Mouse (Mus musculus) cortical plate, adult 2 months (tissue): ENCODE results near the gene Muc1. TPM values are rescaled to one million over a fixed set of nuclear protein-coding genes. Genes with fewer than 3 reads are reported as not detected.

Source experiments
- H3K27ac ChIP-seq: fragments of 200-500 bp; 2 replicates; pipeline ENCODE4 v1.5.1; 2012; ENCODE audit warnings: low read length, control low read depth, inconsistent platforms; ENCODE audit not compliant: insufficient read depth
- H3K4me1 ChIP-seq: fragments of 200-500 bp; 2 replicates; pipeline ENCODE4 v1.6.1; 2011; ENCODE audit warnings: low read length; ENCODE audit not compliant: control insufficient read depth, insufficient read depth
- H3K4me3 ChIP-seq: fragments of 200-500 bp; 2 replicates; pipeline ENCODE4 v1.5.1; 2011; ENCODE audit warnings: mild to moderate bottlenecking, low read length, control low read depth; ENCODE audit not compliant: insufficient read depth
- CTCF ChIP-seq: fragments of 200-500 bp; IDR thresholded peaks from 2 replicates; pipeline ENCODE4 v1.5.1; 2011; ENCODE audit warnings: mild to moderate bottlenecking, control low read depth, low read length; ENCODE audit not compliant: insufficient read depth; ENCODE audit errors: extremely low read depth
- POLR2A ChIP-seq: fragments of 200-500 bp; IDR thresholded peaks from 2 replicates; pipeline ENCODE4 v1.6.1; 2011; ENCODE audit warnings: mild to moderate bottlenecking, low read length, control low read depth; ENCODE audit not compliant: insufficient read depth; ENCODE audit errors: extremely low read depth
- polyA plus RNA-seq: library from polyadenylated mRNA; depleted of rRNA; stranded (reverse); fragments of >200 nt; gene quantifications from 2 replicates; pipeline ENCODE4 v1.2.3, GENCODE M21; 2012

Gene Muc1
- polyA plus RNA-seq, 1 experiment = 0.88 TPM

GRCm38 (mm10) chr3:89224796-89225195, 4.1 kb upstream of the Muc1 start:
- Histone ChIP-seq H3K27ac (peak overlapping the region; percentile 24; the same call in 1 of the 2 replicates), H3K4me1 (peaks cover 1% of the 10 kb centered on the region; the same call in 1 of the 2 replicates), H3K4me3 (peak overlapping the region; percentile 16)
- no peak for TF ChIP-seq POLR2A
- TF ChIP-seq CTCF = no peak

GRCm38 (mm10) chr3:89225321-89225815, 3.5 kb upstream of the Muc1 start:
- H3K4me3 ChIP-seq = peak overlapping the region; percentile 16
- TF ChIP-seq CTCF (no peak), POLR2A (no peak)
- H3K27ac ChIP-seq = peak overlapping the region; percentile 24; the same call in 1 of the 2 replicates
- peaks cover 1% of the 10 kb centered on the region; the same call in 1 of the 2 replicates for H3K4me1 ChIP-seq

GRCm38 (mm10) chr3:89225918-89226317, 2.9 kb upstream of the Muc1 start:
- TF ChIP-seq CTCF (no peak), POLR2A (0 out of 2 replicates have a peak, but pooled peaks have one; percentile 27)
- H3K4me3 ChIP-seq = peak overlapping the region; percentile 16
- H3K27ac ChIP-seq = peak overlapping the region; percentile 84
- H3K4me1 ChIP-seq = peaks cover 1% of the 10 kb centered on the region; the same call in 1 of the 2 replicates

- Histone ChIP-seq H3K4me3 (peak overlapping the region; percentile 16), H3K27ac (peak overlapping the region; percentile 84), H3K4me1 (peaks cover 1% of the 10 kb centered on the region; the same call in 1 of the 2 replicates)
- no peak for TF ChIP-seq POLR2A
- TF ChIP-seq CTCF = no peak
Observed at GRCm38 (mm10) chr3:89226361-89226760, 2.5 kb upstream of the Muc1 start.

GRCm38 (mm10) chr3:89226900-89227299, 2.0 kb upstream of the Muc1 start, which contains the start of gene Mtx1:
Mtx1 (minus strand) TSS chr3:89227088.
- TF ChIP-seq CTCF (no peak), POLR2A (no peak)
- Histone ChIP-seq H3K4me3 (peak within 1 kb of the TSS; percentile 16), H3K27ac (peak within 1 kb of the TSS; percentile 84), H3K4me1 (peaks cover 1% of the 10 kb centered on the region; the same call in 1 of the 2 replicates)

- TF ChIP-seq CTCF (no peak), POLR2A (peak; percentile 80)
- Histone ChIP-seq H3K4me1 (peaks cover 1% of the 10 kb centered on the region; the same call in 1 of the 2 replicates), H3K4me3 (peak overlapping the region; percentile 16), H3K27ac (peak overlapping the region; percentile 11; the same call in 1 of the 2 replicates)
Observed at GRCm38 (mm10) chr3:89227307-89228179, 1.3 kb upstream of the Muc1 start.

GRCm38 (mm10) chr3:89228180-89228549, 692 bp upstream of the Muc1 start:
- H3K27ac ChIP-seq = no peak overlapping the region
- peak; percentile 81 for TF ChIP-seq CTCF
- no peak for TF ChIP-seq POLR2A
- peak overlapping the region; percentile 13 for H3K4me3 ChIP-seq
- H3K4me1 ChIP-seq = peaks cover 1% of the 10 kb centered on the region; the same call in 1 of the 2 replicates

- no peak overlapping the region for H3K27ac ChIP-seq
- H3K4me1 ChIP-seq = no peaks in the 10 kb centered on the region
- TF ChIP-seq CTCF (no peak), POLR2A (no peak)
- H3K4me3 ChIP-seq = no peak overlapping the region
Observed at GRCm38 (mm10) chr3:89229276-89229675, 419 bp downstream of the Muc1 start.

- no peaks in the 10 kb centered on the region for H3K4me1 ChIP-seq
- H3K4me3 ChIP-seq = no peak overlapping the region
- H3K27ac ChIP-seq = no peak overlapping the region
- TF ChIP-seq CTCF (no peak), POLR2A (no peak)
Observed at GRCm38 (mm10) chr3:89230561-89230960, 1.7 kb downstream of the Muc1 start.

- TF ChIP-seq CTCF (no peak), POLR2A (no peak)
- Histone ChIP-seq H3K27ac (no peak overlapping the region), H3K4me3 (no peak overlapping the region), H3K4me1 (no peaks in the 10 kb centered on the region)
Observed at GRCm38 (mm10) chr3:89231345-89231744, 2.5 kb downstream of the Muc1 start.
